Mouse (Mus musculus) neural tube, embryonic 11.5 days (tissue): ENCODE measurements around the gene Atp5mpl. TPM values are rescaled to one million over a fixed set of nuclear protein-coding genes. Genes with fewer than 3 reads are reported as not detected.

Source experiments
- ATAC-seq: fragments of 200-750 bp; cut with Nextera tagmentation; 2 replicates; pipeline ENCODE4 v1.8.0; 2017; ENCODE audit warnings: moderate number of reproducible peaks, mild to moderate bottlenecking, moderate TSS enrichment, moderate library complexity; ENCODE audit not compliant: insufficient read depth, low FRiP score, low TSS enrichment
- DNase-seq: peaks from one replicate; pipeline ENCODE4 v3.0.0-alpha.2; 2015; ENCODE audit warnings: low spot score
- H3K27ac ChIP-seq: fragments of 300-500 bp; sonication (generic); 2 replicates; pipeline ENCODE4 v1.5.1; 2014; ENCODE audit warnings: low read depth, mild to moderate bottlenecking, low read length
- H3K27me3 ChIP-seq: fragments of 300-500 bp; sonication (generic); 2 replicates; pipeline ENCODE4 v1.6.1; 2014; ENCODE audit warnings: mild to moderate bottlenecking, low read length, mixed read lengths; ENCODE audit not compliant: control insufficient read depth, insufficient read depth
- H3K36me3 ChIP-seq: fragments of 300-500 bp; sonication (generic); 2 replicates; pipeline ENCODE4 v1.6.1; 2014; ENCODE audit warnings: mild to moderate bottlenecking, low read length, moderate library complexity, mixed read lengths; ENCODE audit not compliant: control insufficient read depth, insufficient read depth
- H3K4me1 ChIP-seq: fragments of 300-500 bp; sonication (generic); 2 replicates; pipeline ENCODE4 v1.6.1; 2014; ENCODE audit warnings: low read length, mixed read lengths; ENCODE audit not compliant: control insufficient read depth, insufficient read depth
- H3K4me2 ChIP-seq: fragments of 300-500 bp; sonication (generic); 2 replicates; pipeline ENCODE4 v1.6.1; 2014; ENCODE audit warnings: low read depth, mild to moderate bottlenecking, moderate library complexity
- H3K4me3 ChIP-seq: fragments of 300-500 bp; sonication (generic); 2 replicates; pipeline ENCODE4 v1.5.1; 2014; ENCODE audit warnings: low read depth, low read length
- H3K9ac ChIP-seq: fragments of 300-500 bp; sonication (generic); 2 replicates; pipeline ENCODE4 v1.6.1; 2014; ENCODE audit warnings: mild to moderate bottlenecking, low read length
- H3K9me3 ChIP-seq: fragments of 300-500 bp; sonication (generic); 2 replicates; pipeline ENCODE4 v1.6.1; 2016; ENCODE audit warnings: low read length; ENCODE audit not compliant: control insufficient read depth
- WGBS: fragments of 180-500 bp; shearing (Covaris S2); extraction: QIAGEN DNeasy Blood & Tissue Kit; methylation state at CpG from one replicate; pipeline ENCODE4 v1.1.7; 2014; 5-methylcytosine and 5-hydroxymethylcytosine counted together
- polyA plus RNA-seq: library from polyadenylated mRNA; unstranded; fragments of >200 nt; fragmentation: Nextera tagmentation; extraction: Ambion mirVana; gene quantifications from 2 replicates; pipeline ENCODE4 v1.2.1, GENCODE M21; 2014

The Atp5mpl gene
- polyA plus RNA-seq, 1 experiment from 2014 or later = 635 TPM

DNA sequence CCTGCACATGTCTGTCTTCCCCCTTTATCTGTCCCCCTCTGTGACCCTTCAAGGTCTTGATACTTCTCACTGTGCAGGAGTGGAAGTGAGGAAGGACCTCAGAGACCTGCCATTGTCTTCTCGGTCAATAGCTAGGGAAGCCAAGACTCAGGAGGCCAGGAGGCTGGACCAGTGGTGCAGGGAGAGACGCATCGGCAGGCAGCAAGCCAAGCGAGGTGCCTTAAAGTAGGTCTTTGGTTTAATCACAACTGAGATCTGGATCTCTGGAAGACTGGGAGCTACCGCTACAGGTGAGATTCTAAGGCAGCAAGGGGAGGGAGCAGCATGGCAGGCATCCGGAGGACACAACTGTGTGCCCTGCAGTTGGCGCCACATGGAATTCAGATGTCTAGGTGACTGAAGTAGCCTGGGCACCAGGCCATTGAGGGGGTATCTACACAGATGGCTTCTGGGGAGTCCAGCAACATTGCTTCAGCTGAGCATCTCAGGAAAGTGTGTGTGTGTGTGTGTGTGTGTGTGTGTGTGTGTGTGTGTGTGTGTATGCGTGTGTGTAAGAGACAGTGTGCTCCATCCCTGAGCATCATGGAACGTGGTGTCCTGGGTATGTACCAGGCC is 35.3 kb downstream of the Atp5mpl start:
- H3K4me3 ChIP-seq = no peak overlapping the region
- H3K27me3 ChIP-seq = no peaks in the 10 kb centered on the region
- H3K27ac ChIP-seq = no peak overlapping the region
- ATAC-seq (no peak), DNase-seq (no peak)
- H3K36me3 ChIP-seq = no peaks in the 10 kb centered on the region
- H3K9me3 ChIP-seq = no peaks in the 10 kb centered on the region
- H3K4me2 ChIP-seq = no peak overlapping the region
- WGBS = 91% methylated on average over 9 of the region's 9 CpGs
- H3K4me1 ChIP-seq = no peaks in the 10 kb centered on the region
- H3K9ac ChIP-seq = no peak overlapping the region

DNA sequence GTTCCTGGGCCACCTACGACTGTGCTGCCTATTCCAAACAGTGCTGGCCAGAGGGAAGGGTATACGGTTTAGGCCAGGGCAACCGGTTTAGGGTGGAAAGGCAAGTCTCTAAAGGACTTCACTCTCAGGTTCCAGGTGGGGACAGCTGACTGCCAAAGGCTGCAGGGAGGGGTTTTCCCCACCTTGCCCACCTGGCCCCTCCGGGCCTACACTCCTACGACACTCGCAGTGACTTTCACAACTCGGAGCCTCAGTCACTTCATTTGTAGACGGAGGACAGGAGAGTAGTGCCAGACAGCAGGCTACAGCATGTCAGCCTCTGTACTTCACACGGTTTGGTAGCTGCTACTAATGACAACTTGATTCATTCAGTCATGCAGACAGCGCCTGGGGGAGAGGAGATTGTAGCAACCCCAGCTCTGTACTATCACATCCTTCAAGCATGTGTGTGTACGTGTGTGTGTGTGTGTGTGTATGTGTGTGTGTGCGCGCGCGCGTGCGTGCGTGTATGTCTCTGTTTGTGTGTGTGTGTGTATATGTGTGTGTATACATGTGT is 38.3 kb downstream of the Atp5mpl start:
- 85% methylated on average over 18 of the region's 18 CpGs for WGBS
- H3K27ac ChIP-seq = no peak overlapping the region
- no peak overlapping the region for H3K9ac ChIP-seq
- H3K27me3 ChIP-seq = no peaks in the 10 kb centered on the region
- no peaks in the 10 kb centered on the region for H3K4me1 ChIP-seq
- H3K9me3 ChIP-seq = no peaks in the 10 kb centered on the region
- H3K4me3 ChIP-seq = no peak overlapping the region
- no peaks in the 10 kb centered on the region for H3K36me3 ChIP-seq
- ATAC-seq (no peak), DNase-seq (no peak)
- no peak overlapping the region for H3K4me2 ChIP-seq

GRCm38 (mm10) chr12:111927338-111927737 is 39.4 kb downstream of the Atp5mpl start:
- WGBS = 80% methylated on average over 1 of the region's 1 CpGs
- Histone ChIP-seq H3K36me3 (no peaks in the 10 kb centered on the region), H3K27ac (no peak overlapping the region), H3K9ac (no peak overlapping the region), H3K4me1 (no peaks in the 10 kb centered on the region), H3K4me2 (no peak overlapping the region), H3K4me3 (no peak overlapping the region), H3K9me3 (no peaks in the 10 kb centered on the region), H3K27me3 (no peaks in the 10 kb centered on the region)
- DNase-seq = no peak
- ATAC-seq = no peak

GRCm38 (mm10) chr12:111923117-111923516 is 43.7 kb downstream of the Atp5mpl start:
- no peaks in the 10 kb centered on the region for H3K27me3 ChIP-seq
- no peak overlapping the region for H3K4me3 ChIP-seq
- no peak overlapping the region for H3K27ac ChIP-seq
- H3K9me3 ChIP-seq = no peaks in the 10 kb centered on the region
- WGBS = 89% methylated on average over 6 of the region's 6 CpGs
- no peak for DNase-seq
- H3K4me2 ChIP-seq = no peak overlapping the region
- no peak for ATAC-seq
- no peaks in the 10 kb centered on the region for H3K4me1 ChIP-seq
- H3K36me3 ChIP-seq = no peaks in the 10 kb centered on the region
- no peak overlapping the region for H3K9ac ChIP-seq

GRCm38 (mm10) chr12:111920046-111920445 is 46.7 kb downstream of the Atp5mpl start:
- H3K4me2 ChIP-seq = no peak overlapping the region
- no peaks in the 10 kb centered on the region for H3K9me3 ChIP-seq
- H3K27me3 ChIP-seq = no peaks in the 10 kb centered on the region
- 66% methylated on average over 9 of the region's 9 CpGs for WGBS
- ATAC-seq = no peak
- no peak overlapping the region for H3K4me3 ChIP-seq
- H3K9ac ChIP-seq = no peak overlapping the region
- H3K27ac ChIP-seq = no peak overlapping the region
- no peaks in the 10 kb centered on the region for H3K4me1 ChIP-seq
- DNase-seq = no peak
- H3K36me3 ChIP-seq = no peaks in the 10 kb centered on the region

DNA sequence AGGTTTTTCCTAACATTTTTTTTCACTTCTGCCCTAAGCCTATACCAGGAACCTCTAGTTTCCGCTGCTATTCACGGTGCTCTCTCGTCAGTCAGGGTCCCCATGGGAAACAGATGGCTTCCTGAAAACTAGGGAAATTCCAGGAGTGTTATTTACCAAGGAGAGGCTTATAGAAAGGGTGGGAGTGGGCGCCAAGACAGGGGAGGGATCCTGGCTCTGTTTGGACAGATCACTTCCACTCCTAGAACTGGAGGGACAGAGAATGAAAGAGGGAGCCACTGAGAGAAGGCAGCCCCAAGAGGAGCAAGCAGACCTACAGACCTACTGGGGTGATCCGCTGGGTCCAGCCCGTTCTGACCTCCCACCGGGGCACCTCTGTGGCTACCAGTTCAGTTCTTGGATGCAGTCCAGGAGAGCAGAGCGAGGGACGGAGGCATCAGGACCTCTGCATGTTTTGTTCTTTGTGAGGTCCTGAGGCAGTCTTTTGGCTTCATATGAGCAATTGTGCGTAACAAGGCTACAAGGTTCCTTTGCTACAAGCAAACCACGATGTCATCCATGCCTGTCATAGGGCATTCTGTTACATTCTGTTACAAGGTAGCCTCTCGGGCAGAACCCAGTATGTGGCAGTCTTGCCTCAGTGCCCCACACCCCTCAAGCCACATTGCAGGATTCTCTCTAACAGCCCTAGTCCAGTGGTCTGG is 50.1 kb downstream of the Atp5mpl start:
- ATAC-seq (no peak), DNase-seq (no peak)
- Histone ChIP-seq H3K9ac (no peak overlapping the region), H3K27me3 (no peaks in the 10 kb centered on the region), H3K9me3 (no peaks in the 10 kb centered on the region), H3K4me1 (no peaks in the 10 kb centered on the region), H3K4me3 (no peak overlapping the region), H3K4me2 (no peak overlapping the region), H3K27ac (no peak overlapping the region), H3K36me3 (no peaks in the 10 kb centered on the region)
- WGBS = 66% methylated on average over 12 of the region's 12 CpGs

GRCm38 (mm10) chr12:111915781-111916180 is 51.0 kb downstream of the Atp5mpl start:
- Histone ChIP-seq H3K4me2 (no peak overlapping the region), H3K27me3 (no peaks in the 10 kb centered on the region), H3K4me1 (no peaks in the 10 kb centered on the region), H3K4me3 (no peak overlapping the region), H3K36me3 (no peaks in the 10 kb centered on the region), H3K9ac (no peak overlapping the region), H3K27ac (no peak overlapping the region), H3K9me3 (no peaks in the 10 kb centered on the region)
- 90% methylated on average over 6 of the region's 6 CpGs for WGBS
- ATAC-seq = no peak
- DNase-seq = no peak

DNA sequence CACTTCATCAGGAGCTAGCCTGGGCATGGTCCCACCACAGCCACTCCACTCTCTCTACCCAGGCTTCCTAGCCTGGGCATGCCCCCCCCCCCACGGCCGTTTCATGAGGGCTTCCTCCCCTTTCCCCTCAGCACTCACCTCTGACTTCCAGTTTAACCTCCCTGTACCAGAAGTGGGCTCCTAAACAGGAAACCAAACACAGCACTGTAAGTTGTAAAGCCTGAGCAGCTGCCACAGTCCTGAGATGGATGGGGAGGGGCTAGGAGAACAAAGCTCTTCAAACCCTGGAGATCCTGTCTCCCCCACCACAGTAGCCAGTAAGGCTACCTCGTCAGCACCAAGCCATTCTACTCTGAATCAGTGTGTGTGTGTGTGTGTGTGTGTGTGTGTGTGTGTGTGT is 52.7 kb downstream of the Atp5mpl start:
- H3K4me3 ChIP-seq = no peak overlapping the region
- H3K36me3 ChIP-seq = no peaks in the 10 kb centered on the region
- H3K27me3 ChIP-seq = peaks cover 4% of the 10 kb centered on the region
- ATAC-seq (no peak), DNase-seq (no peak)
- H3K9me3 ChIP-seq = no peaks in the 10 kb centered on the region
- no peak overlapping the region for H3K27ac ChIP-seq
- no peak overlapping the region for H3K4me2 ChIP-seq
- no peaks in the 10 kb centered on the region for H3K4me1 ChIP-seq
- H3K9ac ChIP-seq = no peak overlapping the region
- 27% methylated on average over 3 of the region's 3 CpGs for WGBS

- DNase-seq = no peak
- Histone ChIP-seq H3K36me3 (no peaks in the 10 kb centered on the region), H3K27ac (no peak overlapping the region), H3K4me1 (peaks cover 6% of the 10 kb centered on the region; the same call in 1 of the 2 replicates), H3K27me3 (peaks cover 12% of the 10 kb centered on the region), H3K9me3 (no peaks in the 10 kb centered on the region), H3K4me3 (no peak overlapping the region), H3K9ac (no peak overlapping the region), H3K4me2 (no peak overlapping the region)
- WGBS = 86% methylated on average over 7 of the region's 7 CpGs
- ATAC-seq = no peak
These were observed 54.0 kb downstream of the Atp5mpl start for GRCm38 (mm10) chr12:111912802-111913201.
